Mouse (Mus musculus) liver, adult 2 months (tissue): ENCODE data around the gene Cdh24.

Source experiments
- CTCF ChIP-seq: fragments of 200-500 bp; IDR thresholded peaks from 2 replicates; pipeline ENCODE4 v1.5.1; 2011; ENCODE audit warnings: low read depth, low read length, control low read depth
- POLR2A ChIP-seq: fragments of 200-500 bp; IDR thresholded peaks from 2 replicates; pipeline ENCODE4 v1.6.1; 2011; ENCODE audit warnings: low read length, control low read depth; ENCODE audit not compliant: insufficient read depth; ENCODE audit errors: extremely low read depth

- TF ChIP-seq CTCF (no peak), POLR2A (no peak)
Measured at GRCm38 (mm10) chr14:54630583-54631239, 10.5 kb downstream of the Cdh24 start.
